Mouse (Mus musculus): ENCODE measurements around the gene Emid1.

GRCm38 (mm10) chr11:5100801-5101200, 51.3 kb downstream of the Emid1 start:
- TF ChIP-seq CTCF (conservative IDR thresholded peaks at IDR 0.05; ENCODE audit: low read length), result no peak
- no peak for TF ChIP-seq NANOG (IDR thresholded peaks at IDR 0.05; ENCODE audit: borderline replicate concordance, low read length)
- no peak for TF ChIP-seq POU5F1 (IDR thresholded peaks at IDR 0.05; ENCODE audit: borderline replicate concordance, low read length)
